Mouse (Mus musculus): Measurements from ENCODE around the gene Myo16.

The Myo16 gene

DNA sequence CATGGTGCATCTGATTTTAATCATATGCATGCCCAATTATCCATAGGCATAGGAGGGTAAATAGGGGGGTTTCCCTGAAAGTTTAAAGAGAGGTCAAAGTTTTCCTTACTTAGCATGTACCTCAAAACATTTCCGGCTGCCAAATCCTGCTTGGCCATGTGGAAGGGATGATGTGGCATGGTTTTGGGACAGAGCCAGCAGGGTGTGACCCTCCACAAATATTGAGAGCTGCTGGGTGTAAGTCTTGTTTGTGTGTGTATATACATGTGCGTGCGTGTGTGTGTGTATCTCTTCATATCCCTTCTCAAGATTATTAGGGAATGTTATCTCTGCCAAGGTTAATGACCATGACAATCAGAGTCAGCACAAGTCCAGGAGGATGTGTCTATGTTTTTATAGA, 150.3 kb downstream of the Myo16 start:
- in situ Hi-C loops (cut with MboI), result no loop called here

DNA sequence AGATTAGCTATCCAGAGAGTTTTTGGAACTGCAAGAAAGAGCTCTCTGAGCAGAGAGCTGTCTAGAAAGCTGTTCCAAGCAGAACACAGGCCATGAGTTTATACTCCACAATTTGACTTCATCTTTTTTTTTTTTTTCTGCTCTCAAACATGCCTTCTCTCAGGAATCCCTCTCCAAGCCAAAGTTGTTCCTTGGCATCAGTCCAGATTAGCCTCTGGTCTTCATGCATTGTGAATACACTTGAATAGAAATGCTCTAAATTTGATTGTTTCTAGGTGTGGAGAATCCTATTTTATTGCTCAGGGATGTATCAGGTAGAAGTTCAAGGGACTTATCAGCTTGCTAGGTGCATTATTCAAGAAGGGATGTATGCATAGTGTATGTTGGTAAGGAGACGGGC, 151.0 kb downstream of the Myo16 start:
- in situ Hi-C loops (cut with MboI), result no loop called here

DNA sequence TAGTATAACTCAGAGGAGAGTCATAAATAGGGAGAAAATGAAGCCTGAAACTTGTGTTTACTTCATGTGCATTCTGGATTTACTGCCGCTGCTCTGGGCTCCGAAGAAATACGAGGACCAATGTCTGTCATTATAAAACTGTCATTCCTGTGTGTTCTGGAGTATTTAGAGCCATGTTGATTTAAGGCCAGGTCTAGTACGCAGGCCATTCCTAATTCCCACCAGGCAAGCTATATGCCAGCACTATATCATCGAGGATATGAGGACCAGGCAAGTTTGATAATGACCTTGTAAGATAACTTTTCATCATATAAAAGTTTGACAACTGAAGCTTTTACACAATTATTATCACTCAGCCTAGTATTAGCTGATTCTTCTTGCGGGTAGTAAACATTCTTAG, 153.6 kb downstream of the Myo16 start:
- in situ Hi-C loops (cut with MboI), result no loop called here

DNA sequence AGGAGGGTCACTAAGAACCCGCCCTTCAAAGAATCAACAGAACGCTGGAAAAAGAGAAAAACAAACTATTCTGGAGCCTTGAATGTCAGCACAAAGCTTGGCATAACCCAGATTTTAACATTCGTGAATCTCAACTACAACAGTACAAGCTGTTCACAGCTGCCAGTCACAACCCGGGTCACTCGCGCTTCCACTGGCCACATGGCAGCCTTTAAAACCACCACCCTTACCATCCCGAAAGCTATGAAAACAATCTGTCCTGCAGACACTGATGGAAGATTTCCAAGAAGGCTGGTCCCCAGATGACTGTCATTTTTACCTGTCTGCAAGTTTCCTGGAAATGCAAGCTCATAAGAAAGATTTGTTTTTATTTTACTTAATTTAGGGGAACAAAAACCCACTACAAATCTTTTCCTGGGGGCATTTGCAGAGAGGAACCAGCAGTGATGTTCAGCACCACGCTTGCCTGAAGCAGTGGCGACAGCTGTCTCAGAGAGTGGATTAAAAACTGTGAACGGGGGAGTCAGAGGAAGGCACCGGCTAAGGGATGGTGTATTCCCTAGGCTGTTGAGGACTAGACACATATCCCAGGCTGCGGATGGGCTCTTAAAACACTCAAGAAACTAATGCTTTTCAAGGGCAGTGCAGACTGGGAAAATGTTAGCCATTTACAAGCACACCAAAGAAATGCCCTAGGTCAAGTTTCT, 154.2 kb downstream of the Myo16 start:
- in situ Hi-C loops (cut with MboI), result no loop called here

DNA sequence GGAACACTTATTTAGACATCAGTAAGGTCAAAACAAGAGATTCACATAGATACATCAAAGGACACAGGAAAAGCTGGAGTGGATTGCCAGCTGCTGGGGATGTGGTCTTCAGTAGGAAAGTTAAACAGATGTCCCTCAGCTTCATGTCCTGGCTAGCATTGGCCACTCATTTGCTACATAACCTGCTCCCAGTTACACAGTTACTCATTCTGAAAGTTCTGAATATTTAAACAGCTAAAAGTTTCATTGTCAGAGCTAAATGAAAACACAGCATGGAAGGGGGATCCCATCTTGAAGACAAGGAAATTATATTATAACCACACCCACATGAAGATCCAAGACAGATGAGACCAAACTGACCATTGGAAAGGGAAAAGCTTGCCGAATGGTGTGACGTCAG, 156.8 kb downstream of the Myo16 start:
- in situ Hi-C loops (cut with MboI), result no loop called here

DNA sequence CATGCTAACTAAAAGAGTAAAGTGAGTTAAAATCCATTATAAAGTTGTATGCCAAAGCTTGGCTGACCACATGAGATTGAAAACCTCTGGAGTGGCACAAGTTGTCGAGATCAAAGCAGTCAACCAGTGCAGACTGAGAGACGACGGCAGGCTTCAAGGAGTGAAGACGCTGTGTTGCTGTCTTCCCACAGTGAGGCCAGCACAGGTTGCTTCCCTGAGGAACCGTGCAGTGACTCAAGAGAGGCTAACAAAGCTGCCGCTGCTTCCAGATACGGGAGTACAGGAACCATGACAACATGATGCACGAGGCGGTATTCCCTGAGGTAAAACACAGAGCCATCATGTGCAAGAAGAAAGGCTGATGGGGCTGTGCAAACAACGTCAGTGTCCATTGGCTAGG, 158.6 kb downstream of the Myo16 start:
- in situ Hi-C loops (cut with MboI), result no loop called here

DNA sequence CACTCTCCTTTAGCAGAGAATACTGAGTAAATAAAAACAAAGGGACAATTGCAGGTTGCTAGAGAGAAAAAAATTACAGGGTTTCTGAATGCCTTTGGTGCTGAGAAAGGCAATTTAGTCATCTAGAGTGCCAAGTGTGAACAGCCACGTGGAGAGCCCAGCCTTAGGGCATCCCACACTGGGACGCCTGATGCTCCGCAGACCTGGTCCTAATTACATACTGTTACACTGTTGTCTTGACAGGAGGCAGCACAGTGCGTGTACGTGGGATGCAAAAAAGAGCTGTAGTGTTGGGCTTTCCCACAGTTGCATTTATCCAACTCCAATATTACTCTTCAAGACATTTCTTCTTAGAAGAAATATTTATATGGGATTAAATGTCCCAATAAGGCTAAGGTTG, 162.5 kb downstream of the Myo16 start:
- in situ Hi-C loops (cut with MboI), result no loop called here

DNA sequence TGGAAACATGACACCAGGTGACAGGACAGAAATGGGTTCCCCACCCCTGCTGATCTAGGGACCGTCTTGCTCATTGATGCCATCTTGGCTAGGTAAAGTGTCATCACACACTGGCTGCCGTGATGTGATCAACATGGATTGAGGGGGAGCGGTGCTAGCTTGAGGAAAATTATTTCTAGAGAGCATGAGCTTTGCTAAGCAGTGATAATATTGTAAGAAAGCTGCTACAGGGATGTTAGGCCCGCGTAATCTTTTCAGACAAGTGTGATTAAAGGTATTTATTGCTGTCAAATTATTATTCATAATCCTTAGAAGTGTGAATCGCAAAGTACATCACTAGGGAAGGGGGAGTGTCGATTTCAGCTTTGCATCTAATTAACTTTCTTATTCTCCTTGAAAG, 164.4 kb downstream of the Myo16 start:
- in situ Hi-C loops (cut with MboI), result no loop called here

DNA sequence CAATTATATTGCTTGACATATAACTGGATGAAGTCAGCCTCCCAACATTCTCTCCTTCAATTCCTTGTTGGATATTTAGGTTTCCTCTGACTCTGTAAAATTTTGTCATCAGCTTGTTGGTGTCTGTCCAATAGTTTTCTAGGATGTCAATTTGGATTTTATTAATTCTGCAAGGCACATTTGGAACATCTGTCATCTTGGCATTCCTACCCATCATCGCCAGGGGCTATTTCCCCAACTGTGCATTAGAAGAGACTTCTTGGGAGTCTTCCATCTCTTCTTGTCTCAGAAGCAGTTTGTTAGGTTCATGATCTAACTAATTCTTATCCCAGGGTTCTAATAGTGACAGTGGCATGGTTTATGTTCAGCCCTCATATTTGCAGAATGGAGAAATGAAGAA, 196.7 kb downstream of the Myo16 start:
- in situ Hi-C loops (cut with MboI), result no loop called here

DNA sequence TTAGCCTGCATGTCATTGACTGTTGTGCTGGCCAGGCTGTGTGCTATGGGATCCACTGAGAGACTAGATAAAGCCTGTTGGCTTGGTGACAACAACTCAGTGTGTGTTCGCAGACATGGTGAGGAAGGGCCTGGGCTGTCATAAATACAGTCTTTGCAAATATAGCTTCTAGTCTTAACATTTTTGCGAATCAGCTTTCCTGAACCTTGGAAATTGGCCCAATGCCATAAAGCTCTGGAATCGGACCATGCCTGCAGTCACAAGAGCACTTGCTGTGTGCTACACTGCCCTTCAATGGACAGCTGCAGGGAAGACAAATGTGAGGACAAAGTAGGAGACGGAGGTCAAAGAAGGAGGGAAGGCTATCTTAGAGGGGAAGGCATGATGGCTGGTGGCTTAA, 205.0 kb downstream of the Myo16 start:
- in situ Hi-C loops (cut with MboI), result no loop called here

DNA sequence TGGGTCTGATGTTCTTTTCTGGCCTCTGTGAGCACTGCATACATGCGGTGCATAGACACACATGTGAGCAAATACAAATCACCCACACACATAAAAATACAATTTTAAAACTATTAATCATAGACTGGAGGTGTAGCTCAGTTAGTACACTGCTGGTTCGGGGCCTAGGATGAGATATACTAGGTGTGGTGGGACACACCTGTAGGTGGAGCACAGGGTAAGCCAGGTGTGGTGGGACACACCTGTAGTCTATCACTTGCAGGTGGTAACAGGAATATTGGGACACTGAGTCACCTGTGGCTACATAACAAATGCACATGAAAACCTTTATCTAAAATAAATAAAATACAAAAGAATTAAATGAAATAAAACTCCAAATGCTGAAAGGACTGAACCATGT, 209.2 kb downstream of the Myo16 start:
- in situ Hi-C loops (cut with MboI), result no loop called here

DNA sequence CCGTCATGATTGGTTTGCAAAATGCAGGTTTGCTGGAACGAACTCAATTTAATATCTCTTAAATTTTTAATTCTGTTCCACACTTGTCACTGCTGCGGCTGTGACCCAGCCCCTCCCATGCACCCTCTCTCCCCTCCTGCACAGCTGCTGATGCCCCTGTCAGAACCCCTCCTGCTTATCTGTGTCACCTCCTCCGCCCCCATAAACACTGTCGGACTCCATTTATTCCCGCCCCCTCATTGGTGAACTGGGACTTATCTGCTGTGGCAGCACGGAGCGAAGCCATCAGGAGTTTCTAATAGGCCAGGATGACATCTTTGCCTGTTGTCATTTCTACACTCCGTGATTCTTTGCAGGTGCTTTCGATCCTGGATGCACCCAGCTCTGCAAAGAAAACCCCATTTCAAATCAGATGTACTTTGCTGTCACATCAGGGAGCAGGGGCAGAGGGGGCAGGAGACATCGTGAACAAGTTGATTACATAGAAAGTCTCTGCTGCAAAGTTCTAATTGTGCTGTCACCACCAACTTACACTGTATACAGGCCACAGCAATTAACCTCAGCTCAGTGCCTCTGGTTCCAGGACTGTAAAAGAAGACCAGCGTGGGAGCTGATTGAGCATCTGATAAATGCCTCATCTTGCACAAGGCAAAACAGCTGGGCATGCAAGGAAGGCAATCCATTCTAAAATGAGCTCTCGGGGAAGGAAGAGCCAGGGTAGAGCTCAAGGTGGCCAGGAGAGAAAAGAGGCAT, 210.1 kb downstream of the Myo16 start:
- in situ Hi-C loops (cut with MboI), result no loop called here

DNA sequence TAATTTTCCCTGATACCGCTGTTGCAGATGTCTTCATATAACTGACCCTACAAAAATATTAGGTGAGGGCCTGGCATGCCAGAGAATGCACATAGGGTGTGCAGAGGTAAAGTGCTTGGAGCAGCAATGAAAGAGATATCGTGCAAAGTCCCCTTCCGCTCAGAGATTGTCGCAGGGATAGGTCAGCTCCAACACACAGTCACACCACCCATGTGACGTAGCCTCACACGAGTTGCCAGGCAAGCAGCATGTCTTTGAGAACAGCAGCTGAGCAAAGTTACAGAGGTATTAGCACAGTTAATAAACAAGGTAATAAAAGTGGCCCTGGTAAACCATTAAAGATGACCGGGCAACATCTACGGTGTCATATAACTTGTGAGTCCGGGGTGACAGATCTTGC, 212.4 kb downstream of the Myo16 start:
- in situ Hi-C loops (cut with MboI), result no loop called here

DNA sequence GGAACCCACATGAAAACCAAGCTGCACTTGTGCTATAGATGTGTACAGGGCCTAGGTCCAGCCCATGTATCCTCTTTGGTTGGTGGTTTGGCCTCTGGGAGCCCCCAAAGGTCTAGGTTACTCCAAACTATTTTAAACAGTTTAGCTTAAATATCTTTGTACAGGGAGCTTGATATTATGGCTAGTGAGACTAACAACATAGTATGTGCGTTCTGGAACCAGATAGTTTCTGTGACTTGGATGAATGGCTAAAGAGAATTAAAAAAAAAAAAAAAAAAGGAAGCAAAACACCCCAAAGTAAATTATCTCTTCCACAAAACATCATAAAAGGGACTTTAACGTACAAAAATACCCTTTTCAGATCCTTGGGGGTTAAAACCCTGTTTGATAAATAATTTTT, 218.9 kb downstream of the Myo16 start:
- in situ Hi-C loops (cut with MboI), result no loop called here

DNA sequence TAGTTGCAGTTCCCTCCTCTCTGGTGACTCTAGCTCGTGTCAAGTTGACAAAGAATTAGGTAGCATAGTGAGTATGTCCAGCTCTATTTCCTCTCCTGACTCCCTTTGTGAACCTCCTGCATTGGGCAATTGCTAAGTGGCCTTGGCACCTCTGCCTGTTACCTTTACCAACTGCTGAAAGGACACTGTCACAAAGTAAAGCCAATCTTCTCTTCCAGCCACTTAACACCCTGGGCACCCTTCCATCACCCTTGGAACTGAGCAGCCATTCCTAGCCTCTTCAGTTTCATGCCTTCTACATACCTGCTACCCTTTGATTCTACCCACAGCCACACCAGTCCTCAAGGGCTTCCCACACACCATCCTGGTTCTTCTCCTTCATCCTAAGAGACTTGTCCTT, 233.4 kb downstream of the Myo16 start:
- in situ Hi-C loops (cut with MboI), result no loop called here

DNA sequence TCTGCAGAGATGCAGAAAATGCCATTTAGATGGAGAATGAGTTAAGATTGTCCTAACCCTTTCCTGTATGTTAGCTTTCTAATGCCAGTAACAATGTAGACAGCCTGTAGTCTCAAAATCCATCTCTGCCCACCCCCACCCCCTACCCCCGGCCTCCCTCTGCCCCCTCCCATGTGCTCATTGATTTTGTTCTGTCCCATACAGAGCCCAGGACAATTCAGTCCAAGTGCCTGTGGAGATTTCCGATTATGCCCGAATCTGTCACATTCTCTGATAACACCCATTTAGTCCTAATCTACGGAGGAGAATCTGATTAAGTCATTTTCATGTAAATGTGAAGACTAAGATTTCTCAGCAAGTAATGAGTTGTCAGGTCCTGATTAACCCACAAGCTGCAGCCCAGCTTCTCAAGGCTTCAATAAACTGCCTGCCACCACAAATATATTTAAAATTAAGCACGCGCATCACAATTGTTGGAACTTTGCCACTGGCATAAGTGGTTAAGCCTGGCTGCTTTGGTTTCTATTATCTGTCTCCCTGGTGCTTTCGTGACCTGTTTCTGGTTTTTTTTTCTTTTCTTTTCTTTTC, 237.5 kb downstream of the Myo16 start:
- in situ Hi-C loops (cut with MboI), result no loop called here

DNA sequence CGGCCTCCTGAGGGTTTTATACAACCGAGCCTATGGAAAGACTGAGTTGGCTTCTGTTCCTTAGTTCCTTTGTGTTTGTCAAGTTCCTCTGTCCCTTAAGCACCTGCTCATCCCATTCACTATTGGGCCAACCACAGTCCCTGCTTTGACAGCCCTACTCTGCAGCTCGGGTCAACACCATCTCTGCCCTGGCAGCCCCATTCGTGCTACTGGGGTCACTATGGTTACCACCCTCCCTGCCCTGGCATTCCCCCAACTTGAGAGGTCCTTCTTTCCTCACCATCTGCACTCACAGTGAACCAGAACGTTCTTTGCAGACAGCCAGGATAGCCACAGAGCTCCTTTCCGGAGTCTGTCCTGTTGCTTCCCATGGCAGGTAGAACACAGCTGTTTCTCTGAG, 238.2 kb downstream of the Myo16 start:
- in situ Hi-C loops (cut with MboI), result no loop called here

DNA sequence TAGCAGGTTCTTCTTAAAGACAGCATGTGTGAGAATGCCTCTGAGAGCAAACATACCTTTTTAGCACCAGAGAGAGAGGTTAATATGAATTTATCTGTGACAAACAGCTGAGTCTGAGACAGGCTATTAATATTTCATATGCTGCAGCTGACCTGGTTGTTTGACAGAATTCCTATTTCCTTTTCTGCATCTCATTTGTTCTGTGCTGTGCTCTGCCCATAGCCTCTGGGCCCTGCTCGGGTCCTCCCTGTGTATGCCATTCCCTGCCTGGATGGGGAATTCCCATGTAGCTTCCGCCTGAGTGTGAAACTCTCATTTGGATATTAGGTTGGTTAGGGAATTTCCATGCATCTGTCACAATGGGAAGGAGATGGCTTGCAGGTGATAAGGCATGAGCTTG, 240.8 kb downstream of the Myo16 start:
- in situ Hi-C loops (cut with MboI), result no loop called here

DNA sequence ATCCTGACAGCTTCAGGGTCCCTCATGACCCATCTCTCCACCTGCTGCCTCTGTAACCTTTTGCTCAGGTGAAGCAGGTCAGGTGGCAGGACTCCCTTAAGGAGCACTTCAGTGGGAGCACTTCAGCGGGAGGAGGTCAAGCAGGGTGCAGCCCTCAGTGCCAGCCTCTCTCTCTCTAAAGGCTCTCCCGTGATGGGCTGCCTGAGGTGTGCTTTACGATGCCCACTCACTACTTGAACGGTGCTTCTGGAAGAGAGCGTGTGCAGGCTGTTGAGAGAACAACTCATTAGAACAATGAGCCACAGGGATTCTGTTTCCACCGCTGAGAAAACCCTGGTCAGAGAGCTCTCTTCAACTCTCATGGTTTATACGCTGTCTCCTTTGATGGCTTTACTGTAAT, 241.4 kb downstream of the Myo16 start:
- in situ Hi-C loops (cut with MboI), result no loop called here

DNA sequence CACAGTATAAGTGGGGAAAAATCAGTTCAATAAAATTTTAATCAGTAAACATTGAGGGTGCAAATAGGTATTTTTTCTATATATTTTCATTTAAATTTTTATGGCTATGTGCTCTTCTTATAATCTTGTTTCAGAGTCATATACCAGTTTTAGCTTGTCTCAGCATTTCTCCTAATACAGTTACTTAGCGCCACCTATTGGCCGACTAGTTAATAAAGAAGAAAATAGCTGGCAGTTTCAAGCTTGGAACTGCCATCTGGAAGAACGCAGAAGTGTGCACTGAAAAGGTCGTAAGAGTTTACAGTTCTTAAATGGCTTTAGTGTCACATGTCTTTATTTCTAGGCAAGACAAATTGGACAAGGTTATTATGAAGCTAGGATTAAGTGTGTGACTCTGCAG, 248.9 kb downstream of the Myo16 start:
- in situ Hi-C loops (cut with MboI), result no loop called here

DNA sequence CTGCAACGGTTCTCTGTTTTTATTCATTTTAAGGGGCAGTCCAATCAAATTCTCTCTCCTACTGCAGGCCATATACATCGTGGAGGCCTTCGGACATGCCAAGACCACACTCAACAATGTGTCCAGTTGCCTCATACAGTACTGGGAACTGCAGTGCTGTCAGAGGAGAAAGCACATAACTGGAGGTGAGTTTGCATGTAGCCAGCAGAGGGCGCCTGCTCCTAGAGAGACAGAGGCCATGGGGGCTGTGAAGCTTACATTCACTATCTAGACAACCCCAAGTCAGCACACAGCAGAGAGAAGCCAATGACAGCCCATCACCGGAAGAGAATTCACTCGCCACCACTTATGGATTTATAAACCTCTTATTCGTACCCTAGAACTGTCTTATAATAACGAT, 251.8 kb downstream of the Myo16 start:
- in situ Hi-C loops (cut with MboI), result no loop called here

DNA sequence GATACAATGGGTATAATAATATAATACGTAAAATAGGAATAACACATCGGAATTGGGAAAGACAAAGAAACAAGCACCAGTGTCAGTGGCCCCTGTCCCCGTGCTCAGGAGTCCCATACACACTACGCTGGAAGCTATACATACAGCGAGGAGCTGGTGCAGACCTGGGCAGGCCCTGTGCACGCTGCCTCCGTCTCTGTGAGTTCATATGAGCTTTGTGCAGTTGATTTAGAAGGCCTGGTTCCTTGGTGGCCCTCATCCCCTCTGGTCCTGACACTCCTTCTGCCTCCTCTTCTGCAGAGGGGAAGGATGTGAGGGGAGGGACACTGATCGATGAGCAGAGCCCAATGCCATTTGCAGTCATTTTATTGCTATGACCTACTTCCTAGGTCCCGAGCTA, 255.3 kb downstream of the Myo16 start:
- in situ Hi-C loops (cut with MboI), result no loop called here

DNA sequence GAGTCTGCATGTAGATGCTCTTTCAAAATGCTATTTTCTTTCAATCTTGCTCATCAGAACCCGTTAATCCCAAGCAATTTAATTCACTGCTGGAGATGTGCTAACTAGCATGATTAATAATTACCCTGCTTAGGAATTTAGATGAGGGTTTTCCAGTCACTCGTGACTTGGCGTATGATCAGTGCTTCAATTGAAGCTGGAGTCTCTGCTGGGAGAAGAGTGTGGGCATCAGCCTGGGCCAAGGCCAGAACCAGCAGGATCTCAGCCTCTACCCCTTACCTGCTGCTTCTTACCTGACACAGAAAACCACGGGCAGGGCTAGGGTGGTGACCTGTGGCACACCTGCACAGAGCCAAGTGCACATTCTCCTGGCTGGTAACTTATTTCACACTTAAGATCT, 257.8 kb downstream of the Myo16 start:
- in situ Hi-C loops (cut with MboI), result no loop called here

DNA sequence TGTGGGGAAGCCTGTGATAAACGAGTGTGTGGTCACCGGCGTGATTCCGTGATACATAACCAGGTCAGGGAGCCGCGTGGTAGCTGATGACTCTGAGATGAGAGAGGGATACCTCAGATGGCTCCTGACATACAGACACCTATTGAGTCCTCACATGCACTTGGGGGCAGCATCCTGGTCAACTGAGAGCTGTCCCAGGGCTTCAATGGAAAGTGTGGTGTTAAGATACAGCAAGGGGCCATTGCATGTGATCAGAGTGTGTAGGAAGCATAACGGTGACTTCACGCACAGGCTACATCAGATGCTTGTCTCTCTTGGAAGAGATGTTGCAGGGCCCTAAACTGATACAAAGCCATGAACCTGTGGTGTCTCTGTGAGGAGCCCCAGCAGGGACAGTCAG, 260.2 kb downstream of the Myo16 start:
- in situ Hi-C loops (cut with MboI), result no loop called here
